13 mouse cellular contexts compared by ENCODE assay signal in the genomic region with DNA sequence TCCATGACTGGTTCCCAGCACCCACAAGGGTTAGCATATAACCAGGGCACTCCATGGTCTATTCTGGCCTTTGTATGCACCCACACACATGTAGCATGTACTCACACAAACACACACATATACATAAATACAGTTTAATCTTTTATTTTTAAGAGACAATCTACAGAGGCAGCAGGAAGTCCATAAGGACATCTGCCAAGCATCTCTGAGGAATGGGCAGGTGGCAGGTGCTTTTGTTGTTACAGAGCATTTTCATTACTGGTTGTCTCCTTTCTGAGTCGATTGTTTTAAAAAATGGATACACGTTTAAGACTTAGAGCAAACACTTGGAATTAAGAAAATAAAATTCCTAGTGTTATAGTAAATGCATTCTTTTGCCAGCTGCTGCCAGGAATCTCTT.
"Had no signal": no experiment of that assay in that cellular context is flagged by ENCODE, and none has a peak within 500 bp of the region (broad histone marks: within the 10 kb centered on the region; RNA-seq: fewer than 3 reads in every experiment).

No protein-coding gene starts in this region.

- DNase-seq: kidney, postnatal 14 days; kidney, postnatal 4 days; layer of hippocampus, adult 9-11 months; layer of hippocampus, postnatal 36 days; liver, embryonic 13.5 days; lung, adult 2 months; lung, postnatal 14 days; lung, postnatal 4 days; midbrain, embryonic 14.5 days; thymus, adult 18-20 months; thymus, postnatal 36 days had no signal

- H3K4me1 ChIP-seq: liver, embryonic 13.5 days had no signal

- H3K4me2 ChIP-seq: liver, embryonic 13.5 days; midbrain, embryonic 11.5 days had no signal

- H3K36me3 ChIP-seq: liver, embryonic 13.5 days had no signal

- H3K9me3 ChIP-seq: liver, embryonic 13.5 days had no signal

- H3K27ac ChIP-seq: left cerebral cortex, adult 2 months; liver, embryonic 13.5 days had no signal

- H3K4me3 ChIP-seq: left cerebral cortex, adult 2 months; liver, embryonic 13.5 days had no signal

- H3K27me3 ChIP-seq: liver, embryonic 13.5 days had no signal

- H3K9ac ChIP-seq: liver, embryonic 13.5 days had no signal
